Mouse (Mus musculus): ENCODE measurements around the gene Krtap20-2. TPM values are rescaled to one million over a fixed set of nuclear protein-coding genes. Genes with fewer than 3 reads are reported as not detected.
"Not testable (repeated sequence)": the region's sequence is repeated elsewhere in the genome, so short reads cannot be mapped to it uniquely, and the experiment has no call there.

Gene Krtap20-2
- not detected in 2 replicates for polyA plus RNA-seq (2014; fragmentation: Nextera tagmentation; extraction: Ambion mirVana)

DNA sequence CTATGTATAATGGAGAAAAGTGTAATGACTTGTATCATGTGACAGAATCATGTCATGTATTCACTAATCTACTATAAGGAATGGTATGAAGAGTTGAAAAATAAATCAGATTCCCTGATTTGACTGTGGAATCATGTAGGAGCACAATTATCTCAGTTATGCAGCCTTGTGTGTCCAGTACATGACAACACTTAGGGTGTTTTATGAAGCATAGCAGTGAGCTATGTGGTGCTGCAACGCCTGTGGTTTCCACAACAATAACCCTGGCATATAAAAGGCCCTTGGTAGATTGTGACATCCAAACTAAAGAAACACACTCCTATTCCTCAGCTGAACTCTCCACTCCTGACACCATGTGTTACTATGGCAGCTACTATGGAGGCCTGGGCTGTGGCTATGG, at the start of gene Krtap20-2:
Gene Krtap20-2, plus strand, starts transcription at position 301 of the 400 bp plus-strand sequence.
- H3K27ac ChIP-seq (ENCODE audit: low read length): no peak within 1 kb of the TSS
- no peak for ATAC-seq (ENCODE audit: insufficient number of reproducible peaks, insufficient read depth, low FRiP score, low read depth)
- 65% methylated on average over 1 of the region's 1 CpGs for WGBS
- H3K9ac ChIP-seq (replicated peaks; ENCODE audit: low read depth, low read length): no peak within 1 kb of the TSS
- H3K36me3 ChIP-seq (ENCODE audit: control insufficient read depth, insufficient read depth, low read length): no peaks in the 10 kb centered on the region
- no peaks in the 10 kb centered on the region for H3K9me3 ChIP-seq (ENCODE audit: control insufficient read depth, low read depth, low read length)
- no peaks in the 10 kb centered on the region for H3K4me1 ChIP-seq (ENCODE audit: control insufficient read depth, insufficient read depth, low read length)
- H3K4me3 ChIP-seq (ENCODE audit: low read depth, low read length): no peak within 1 kb of the TSS
- no peak within 1 kb of the TSS for H3K4me2 ChIP-seq (replicated peaks; ENCODE audit: low read depth, low read length)
- no peaks in the 10 kb centered on the region for H3K27me3 ChIP-seq (ENCODE audit: control insufficient read depth, insufficient read depth, low read length)

- Histone ChIP-seq H3K36me3 (ENCODE audit: control insufficient read depth, insufficient read depth, low read length) (no peaks in the 10 kb centered on the region), H3K4me2 (replicated peaks; ENCODE audit: low read depth, low read length) (no peak within 1 kb of the TSS), H3K27me3 (ENCODE audit: control insufficient read depth, insufficient read depth, low read length) (no peaks in the 10 kb centered on the region), H3K27ac (ENCODE audit: low read length) (no peak within 1 kb of the TSS), H3K9ac (replicated peaks; ENCODE audit: low read depth, low read length) (no peak within 1 kb of the TSS), H3K4me3 (ENCODE audit: low read depth, low read length) (no peak within 1 kb of the TSS), H3K4me1 (ENCODE audit: control insufficient read depth, insufficient read depth, low read length) (no peaks in the 10 kb centered on the region), H3K9me3 (ENCODE audit: control insufficient read depth, low read depth, low read length) (no peaks in the 10 kb centered on the region)
- 87% methylated on average over 4 of the region's 4 CpGs for WGBS
- no peak for ATAC-seq (ENCODE audit: insufficient number of reproducible peaks, insufficient read depth, low FRiP score, low read depth)
Measured at GRCm38 (mm10) chr16:89157652-89158051, 48.0 kb upstream of the Krtap20-2 start, which contains the start of gene Gm9789. Gm9789 (plus strand) TSS chr16:89157952.

- not testable (repeated sequence) for ATAC-seq (ENCODE audit: insufficient number of reproducible peaks, insufficient read depth, low FRiP score, low read depth); H3K27ac ChIP-seq (ENCODE audit: low read length); H3K4me3 ChIP-seq (ENCODE audit: low read depth, low read length); H3K4me2 ChIP-seq (replicated peaks; ENCODE audit: low read depth, low read length); H3K4me1 ChIP-seq (ENCODE audit: control insufficient read depth, insufficient read depth, low read length); H3K9me3 ChIP-seq (ENCODE audit: control insufficient read depth, low read depth, low read length); H3K36me3 ChIP-seq (ENCODE audit: control insufficient read depth, insufficient read depth, low read length); H3K27me3 ChIP-seq (ENCODE audit: control insufficient read depth, insufficient read depth, low read length); H3K9ac ChIP-seq (replicated peaks; ENCODE audit: low read depth, low read length)
Measured at GRCm38 (mm10) chr16:89169190-89169589, 36.5 kb upstream of the Krtap20-2 start, which contains the start of gene Gm7735. Gm7735 (plus strand) TSS chr16:89169490.

GRCm38 (mm10) chr16:89174435-89174834, 31.2 kb upstream of the Krtap20-2 start, which contains the start of gene 1110057P08Rik:
1110057P08Rik (plus strand) TSS chr16:89174735.
- H3K27me3 ChIP-seq (ENCODE audit: control insufficient read depth, insufficient read depth, low read length): no peaks in the 10 kb centered on the region
- no peaks in the 10 kb centered on the region for H3K9me3 ChIP-seq (ENCODE audit: control insufficient read depth, low read depth, low read length)
- no peak within 1 kb of the TSS for H3K9ac ChIP-seq (replicated peaks; ENCODE audit: low read depth, low read length)
- no peaks in the 10 kb centered on the region for H3K36me3 ChIP-seq (ENCODE audit: control insufficient read depth, insufficient read depth, low read length)
- ATAC-seq (ENCODE audit: insufficient number of reproducible peaks, insufficient read depth, low FRiP score, low read depth): no peak
- H3K27ac ChIP-seq (ENCODE audit: low read length): no peak within 1 kb of the TSS
- H3K4me1 ChIP-seq (ENCODE audit: control insufficient read depth, insufficient read depth, low read length): no peaks in the 10 kb centered on the region
- no peak within 1 kb of the TSS for H3K4me3 ChIP-seq (ENCODE audit: low read depth, low read length)
- no peak within 1 kb of the TSS for H3K4me2 ChIP-seq (replicated peaks; ENCODE audit: low read depth, low read length)
- WGBS: 74% methylated on average over 2 of the region's 2 CpGs

DNA sequence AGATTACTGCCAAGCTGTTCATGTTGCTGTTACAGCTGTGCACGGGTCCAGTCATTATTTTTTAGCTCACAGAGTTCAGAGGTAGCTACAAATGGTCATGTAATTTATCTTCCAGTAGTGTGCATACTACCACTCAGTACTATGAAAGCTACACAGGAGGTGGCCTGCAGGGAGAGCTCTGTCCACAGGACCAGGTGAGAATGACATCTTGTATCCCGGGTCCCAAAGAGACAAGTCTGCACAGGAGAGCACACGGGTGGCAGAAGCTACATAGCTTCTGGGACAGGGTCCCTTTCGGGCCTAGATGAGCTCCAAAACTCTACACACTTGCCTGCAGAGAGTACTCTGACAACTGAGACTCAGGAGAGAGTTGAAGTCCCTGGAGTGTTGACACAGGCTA, 17.0 kb upstream of the Krtap20-2 start:
- H3K4me3 ChIP-seq (ENCODE audit: low read depth, low read length): no peak overlapping the region
- no peak overlapping the region for H3K27ac ChIP-seq (ENCODE audit: low read length)
- no peaks in the 10 kb centered on the region for H3K4me1 ChIP-seq (ENCODE audit: control insufficient read depth, insufficient read depth, low read length)
- no peaks in the 10 kb centered on the region for H3K27me3 ChIP-seq (ENCODE audit: control insufficient read depth, insufficient read depth, low read length)
- WGBS: 81% methylated on average over 4 of the region's 4 CpGs
- H3K9me3 ChIP-seq (ENCODE audit: control insufficient read depth, low read depth, low read length): no peaks in the 10 kb centered on the region
- no peak for ATAC-seq (ENCODE audit: insufficient number of reproducible peaks, insufficient read depth, low FRiP score, low read depth)
- no peak overlapping the region for H3K4me2 ChIP-seq (replicated peaks; ENCODE audit: low read depth, low read length)
- H3K36me3 ChIP-seq (ENCODE audit: control insufficient read depth, insufficient read depth, low read length): no peaks in the 10 kb centered on the region
- no peak overlapping the region for H3K9ac ChIP-seq (replicated peaks; ENCODE audit: low read depth, low read length)

Other genes starting within 250 kb of the Krtap20-2 start
- gene Krtap16-3, start 243.0 kb upstream of the Krtap20-2 start, polyA plus RNA-seq (2014; fragmentation: Nextera tagmentation; extraction: Ambion mirVana): not detected in 2 replicates
- not detected in 2 replicates for gene Krtap22-2, start 195.1 kb upstream of the Krtap20-2 start, polyA plus RNA-seq (2014; fragmentation: Nextera tagmentation; extraction: Ambion mirVana)
- not detected in 2 replicates for gene Gm10229, start 190.6 kb upstream of the Krtap20-2 start, polyA plus RNA-seq (2014; fragmentation: Nextera tagmentation; extraction: Ambion mirVana)
- not detected in 2 replicates for gene Krtap6-1, start 174.2 kb upstream of the Krtap20-2 start, polyA plus RNA-seq (2014; fragmentation: Nextera tagmentation; extraction: Ambion mirVana)
- gene Gm10228, start 164.4 kb upstream of the Krtap20-2 start, polyA plus RNA-seq (2014; fragmentation: Nextera tagmentation; extraction: Ambion mirVana): not detected in 2 replicates
- not detected in 2 replicates for gene Krtap6-5, start 158.0 kb upstream of the Krtap20-2 start, polyA plus RNA-seq (2014; fragmentation: Nextera tagmentation; extraction: Ambion mirVana)
- not detected in 2 replicates for gene 1110025L11Rik, start 141.9 kb upstream of the Krtap20-2 start, polyA plus RNA-seq (2014; fragmentation: Nextera tagmentation; extraction: Ambion mirVana)
- not detected in 2 replicates for gene Krtap6-3, start 121.8 kb upstream of the Krtap20-2 start, polyA plus RNA-seq (2014; fragmentation: Nextera tagmentation; extraction: Ambion mirVana)
- gene Gm6358, start 65.0 kb upstream of the Krtap20-2 start, polyA plus RNA-seq (2014; fragmentation: Nextera tagmentation; extraction: Ambion mirVana): not detected in 2 replicates
- gene Gm10061, start 54.8 kb upstream of the Krtap20-2 start, polyA plus RNA-seq (2014; fragmentation: Nextera tagmentation; extraction: Ambion mirVana): not detected in 2 replicates
- not detected in 2 replicates for gene Gm9789, start 47.9 kb upstream of the Krtap20-2 start, polyA plus RNA-seq (2014; fragmentation: Nextera tagmentation; extraction: Ambion mirVana)
- not detected in 2 replicates for gene Gm7735, start 36.4 kb upstream of the Krtap20-2 start, polyA plus RNA-seq (2014; fragmentation: Nextera tagmentation; extraction: Ambion mirVana)
- not detected in 2 replicates for gene 1110057P08Rik, start 31.1 kb upstream of the Krtap20-2 start, polyA plus RNA-seq (2014; fragmentation: Nextera tagmentation; extraction: Ambion mirVana)
- not detected in 2 replicates for gene Krtap21-1, start 198.0 kb downstream of the Krtap20-2 start, polyA plus RNA-seq (2014; fragmentation: Nextera tagmentation; extraction: Ambion mirVana)
- gene Krtap6-2, start 214.2 kb downstream of the Krtap20-2 start, polyA plus RNA-seq (2014; fragmentation: Nextera tagmentation; extraction: Ambion mirVana): not detected in 2 replicates

Measured in stomach, embryonic 14.5 days (tissue).